Mouse (Mus musculus): Measurements from ENCODE around the gene Gm45711. TPM values are rescaled to one million over a fixed set of nuclear protein-coding genes. Genes with fewer than 3 reads are reported as not detected.

The Gm45711 gene
- total and polyA plus RNA-seq, 2 experiments from 2014 or later: not detected

- Histone ChIP-seq H3K9me3 (ENCODE audit: low read length) (no peaks in the 10 kb centered on the region), H3K27me3 (ENCODE audit: insufficient read depth, low read length) (no peaks in the 10 kb centered on the region), H3K4me3 (ENCODE audit: low read depth, low read length) (no peak overlapping the region), H3K9ac (replicated peaks; ENCODE audit: low read length, poor library complexity, severe bottlenecking) (no peak overlapping the region), H3K36me3 (ENCODE audit: insufficient read depth, low read length) (peaks cover 3% of the 10 kb centered on the region; the same call in 1 of the 2 replicates), H3K4me1 (ENCODE audit: insufficient read depth, low read length) (peaks cover 6% of the 10 kb centered on the region; the same call in 1 of the 2 replicates), H3K4me2 (ENCODE audit: low read depth, low read length, poor library complexity, severe bottlenecking) (no peak overlapping the region), H3K27ac (ENCODE audit: low read depth, low read length) (no peak overlapping the region)
- no peak for DNase-seq (ENCODE audit: low spot score)
- ATAC-seq (ENCODE audit: low FRiP score): no peak
- 91% methylated on average over 7 of the region's 7 CpGs for WGBS
- no peak for TF ChIP-seq CTCF (IDR thresholded peaks at IDR 0.05)
These were observed 60.4 kb downstream of the Gm45711 start for GRCm38 (mm10) chr8:104249442-104249996.

- no peaks in the 10 kb centered on the region for H3K9me3 ChIP-seq (ENCODE audit: low read length)
- ATAC-seq (ENCODE audit: low FRiP score) (peak; percentile 91), DNase-seq (ENCODE audit: low spot score) (peak; percentile 86)
- no peaks in the 10 kb centered on the region for H3K27me3 ChIP-seq (ENCODE audit: insufficient read depth, low read length)
- peak within 1 kb of the TSS; percentile 93 for H3K9ac ChIP-seq (replicated peaks; ENCODE audit: low read length, poor library complexity, severe bottlenecking)
- peaks cover 6% of the 10 kb centered on the region; the same call in 1 of the 2 replicates for H3K4me1 ChIP-seq (ENCODE audit: insufficient read depth, low read length)
- peak within 1 kb of the TSS; percentile 77 for H3K27ac ChIP-seq (ENCODE audit: low read depth, low read length)
- under 1% methylated on average over 20 of the region's 28 CpGs for WGBS
- no peak for TF ChIP-seq CTCF (IDR thresholded peaks at IDR 0.05)
- H3K4me2 ChIP-seq (ENCODE audit: low read depth, low read length, poor library complexity, severe bottlenecking): peak within 1 kb of the TSS; percentile 79
- peak within 1 kb of the TSS; percentile 89 for H3K4me3 ChIP-seq (ENCODE audit: low read depth, low read length)
- peaks cover 6% of the 10 kb centered on the region; the same call in 1 of the 2 replicates for H3K36me3 ChIP-seq (ENCODE audit: insufficient read depth, low read length)
These were observed 61.6 kb downstream of the Gm45711 start, which contains the start of gene Tk2 for GRCm38 (mm10) chr8:104248276-104248675. Gene Tk2 (minus strand): TSS chr8:104248558.

DNA sequence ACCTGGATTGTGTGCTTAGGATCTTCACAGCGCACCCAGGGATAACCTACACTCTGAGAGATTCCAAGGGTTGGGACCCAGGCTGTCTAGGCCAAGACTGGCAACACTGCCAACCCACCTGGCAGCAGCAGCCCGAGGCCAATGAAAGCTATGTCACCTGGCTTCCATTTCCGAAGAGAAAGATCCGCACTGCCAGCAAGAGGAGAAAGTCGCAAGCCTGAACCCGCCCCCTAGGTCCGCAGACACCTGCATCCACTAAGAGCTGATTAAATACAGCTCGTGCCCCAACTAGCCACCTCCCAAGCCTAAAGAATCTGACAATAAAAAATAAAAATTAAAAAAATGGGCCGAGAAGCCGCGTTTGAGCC, 62.0 kb downstream of the Gm45711 start:
- peaks cover 10% of the 10 kb centered on the region for H3K36me3 ChIP-seq (ENCODE audit: insufficient read depth, low read length)
- peak overlapping the region; percentile 79 for H3K4me2 ChIP-seq (ENCODE audit: low read depth, low read length, poor library complexity, severe bottlenecking)
- WGBS: 3% methylated on average over 11 of the region's 11 CpGs
- H3K9me3 ChIP-seq (ENCODE audit: low read length): no peaks in the 10 kb centered on the region
- ATAC-seq (ENCODE audit: low FRiP score) (peak; percentile 25), DNase-seq (ENCODE audit: low spot score) (peak; percentile 12)
- H3K9ac ChIP-seq (replicated peaks; ENCODE audit: low read length, poor library complexity, severe bottlenecking): peak overlapping the region; percentile 93
- H3K27ac ChIP-seq (ENCODE audit: low read depth, low read length): peak overlapping the region; percentile 77
- peak overlapping the region; percentile 89 for H3K4me3 ChIP-seq (ENCODE audit: low read depth, low read length)
- no peaks in the 10 kb centered on the region for H3K27me3 ChIP-seq (ENCODE audit: insufficient read depth, low read length)
- TF ChIP-seq CTCF (IDR thresholded peaks at IDR 0.05): peak; percentile 3; the same call in 1 of the 2 replicates
- H3K4me1 ChIP-seq (ENCODE audit: insufficient read depth, low read length): peaks cover 6% of the 10 kb centered on the region; the same call in 1 of the 2 replicates

DNA sequence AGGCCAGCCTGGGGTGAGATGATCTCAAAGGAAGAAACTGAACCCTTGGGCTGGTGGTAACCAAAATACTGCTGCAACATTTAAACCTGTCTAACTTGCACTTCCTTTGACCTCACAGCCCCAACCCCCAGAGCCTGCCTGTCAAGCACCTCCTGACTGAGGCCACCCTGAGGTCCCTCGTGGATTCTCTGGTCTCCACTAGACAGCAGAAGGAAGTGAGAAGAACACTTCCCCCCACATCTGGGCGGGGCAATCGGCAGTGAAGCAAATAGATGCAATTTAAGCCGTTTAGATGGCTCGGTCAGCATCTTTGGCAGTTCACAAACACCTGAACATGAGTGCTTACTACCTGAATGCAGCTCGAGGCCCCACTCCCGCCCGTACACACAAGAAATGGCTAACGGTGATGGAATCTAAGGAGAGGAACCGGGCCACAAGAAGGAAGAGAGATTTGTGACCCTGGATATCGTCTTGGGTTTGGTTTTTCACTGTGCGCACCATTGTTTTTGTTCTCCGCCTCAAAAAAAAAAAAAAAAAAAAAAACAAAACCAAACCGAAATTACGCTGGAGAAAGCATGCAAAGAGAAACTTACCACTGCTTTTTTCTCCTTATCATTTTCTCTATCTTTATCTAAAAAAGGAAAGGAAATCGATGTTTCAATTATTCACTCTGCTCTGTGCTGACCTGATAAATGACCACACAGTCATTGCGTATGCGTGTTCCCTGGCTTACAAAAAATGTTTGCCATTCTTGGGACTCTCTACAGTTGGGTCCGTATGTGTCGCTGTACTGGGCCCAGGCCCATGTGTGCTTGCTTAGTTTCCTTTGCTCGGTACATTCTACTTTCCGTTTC, 62.6 kb downstream of the Gm45711 start:
- ATAC-seq (ENCODE audit: low FRiP score) (no peak), DNase-seq (ENCODE audit: low spot score) (no peak)
- Histone ChIP-seq H3K4me2 (ENCODE audit: low read depth, low read length, poor library complexity, severe bottlenecking) (peak overlapping the region; percentile 79), H3K9me3 (ENCODE audit: low read length) (no peaks in the 10 kb centered on the region), H3K4me3 (ENCODE audit: low read depth, low read length) (peak overlapping the region; percentile 89), H3K27me3 (ENCODE audit: insufficient read depth, low read length) (no peaks in the 10 kb centered on the region), H3K9ac (replicated peaks; ENCODE audit: low read length, poor library complexity, severe bottlenecking) (peak overlapping the region; percentile 93), H3K4me1 (ENCODE audit: insufficient read depth, low read length) (peaks cover 6% of the 10 kb centered on the region; the same call in 1 of the 2 replicates), H3K27ac (ENCODE audit: low read depth, low read length) (no peak overlapping the region), H3K36me3 (ENCODE audit: insufficient read depth, low read length) (peaks cover 16% of the 10 kb centered on the region)
- TF ChIP-seq CTCF (IDR thresholded peaks at IDR 0.05): no peak
- WGBS: 78% methylated on average over 22 of the region's 22 CpGs

- Histone ChIP-seq H3K9me3 (ENCODE audit: low read length) (no peaks in the 10 kb centered on the region), H3K27ac (ENCODE audit: low read depth, low read length) (no peak overlapping the region), H3K27me3 (ENCODE audit: insufficient read depth, low read length) (no peaks in the 10 kb centered on the region), H3K4me3 (ENCODE audit: low read depth, low read length) (no peak overlapping the region), H3K4me1 (ENCODE audit: insufficient read depth, low read length) (peaks cover 4% of the 10 kb centered on the region; the same call in 1 of the 2 replicates), H3K36me3 (ENCODE audit: insufficient read depth, low read length) (peaks cover 22% of the 10 kb centered on the region), H3K9ac (replicated peaks; ENCODE audit: low read length, poor library complexity, severe bottlenecking) (no peak overlapping the region), H3K4me2 (ENCODE audit: low read depth, low read length, poor library complexity, severe bottlenecking) (no peak overlapping the region)
- WGBS: 95% methylated on average over 4 of the region's 4 CpGs
- no peak for DNase-seq (ENCODE audit: low spot score)
- ATAC-seq (ENCODE audit: low FRiP score): no peak
- no peak for TF ChIP-seq CTCF (IDR thresholded peaks at IDR 0.05)
These were observed 63.3 kb downstream of the Gm45711 start for GRCm38 (mm10) chr8:104246621-104247020.

All from midbrain, postnatal 0 days (tissue).